Mouse (Mus musculus) embryonic facial prominence, embryonic 14.5 days (tissue): ENCODE results near the gene Zscan25. TPM values are rescaled to one million over a fixed set of nuclear protein-coding genes. Genes with fewer than 3 reads are reported as not detected.
"Not testable (repeated sequence)": the region's sequence is repeated elsewhere in the genome, so short reads cannot be mapped to it uniquely, and the experiment has no call there.

ENCODE experiments used
- ATAC-seq: fragments of 200-750 bp; cut with Nextera tagmentation; 2 replicates; pipeline ENCODE4 v1.8.0; 2017; ENCODE audit warnings: low read depth, moderate number of reproducible peaks, moderate TSS enrichment
- DNase-seq: peaks from one replicate; pipeline ENCODE4 v3.0.0-alpha.2; 2015; ENCODE audit warnings: low spot score
- H3K27ac ChIP-seq: fragments of 300-500 bp; sonication (generic); replicated peaks from 2 replicates; pipeline ENCODE4 v1.5.1; 2014; ENCODE audit warnings: low read depth, mild to moderate bottlenecking, low read length, moderate library complexity
- H3K27me3 ChIP-seq: fragments of 300-500 bp; sonication (generic); replicated peaks from 2 replicates; pipeline ENCODE4 v1.6.1; 2014; ENCODE audit warnings: low read length; ENCODE audit not compliant: control insufficient read depth, insufficient read depth
- H3K36me3 ChIP-seq: fragments of 300-500 bp; sonication (generic); 2 replicates; pipeline ENCODE4 v1.6.1; 2014; ENCODE audit warnings: low read length, mixed read lengths; ENCODE audit not compliant: control insufficient read depth, insufficient read depth
- H3K4me1 ChIP-seq: fragments of 300-500 bp; sonication (generic); 2 replicates; pipeline ENCODE4 v1.6.1; 2014; ENCODE audit warnings: antibody characterized with exemption, low read length; ENCODE audit not compliant: control insufficient read depth, insufficient read depth
- H3K4me2 ChIP-seq: fragments of 300-500 bp; sonication (generic); 2 replicates; pipeline ENCODE4 v1.6.1; 2014; ENCODE audit warnings: low read depth, mild to moderate bottlenecking, low read length, moderate library complexity, mixed read lengths
- H3K4me3 ChIP-seq: fragments of 300-500 bp; sonication (generic); 2 replicates; pipeline ENCODE4 v1.5.1; 2014; ENCODE audit warnings: low read depth, mild to moderate bottlenecking, low read length
- H3K9ac ChIP-seq: fragments of 300-500 bp; sonication (generic); 2 replicates; pipeline ENCODE4 v1.6.1; 2014; ENCODE audit warnings: low read depth, mild to moderate bottlenecking, low read length, moderate library complexity, mixed read lengths
- H3K9me3 ChIP-seq: fragments of 300-500 bp; sonication (generic); 2 replicates; pipeline ENCODE4 v1.6.1; 2016; ENCODE audit warnings: low read length; ENCODE audit not compliant: control insufficient read depth
- WGBS: fragments of 180-500 bp; shearing (Covaris S2); extraction: QIAGEN DNeasy Blood & Tissue Kit; methylation state at CpG from one replicate; pipeline ENCODE4 v1.1.7; 2014; 5-methylcytosine and 5-hydroxymethylcytosine counted together
- polyA plus RNA-seq: library from polyadenylated mRNA; unstranded; fragments of >200 nt; fragmentation: Nextera tagmentation; extraction: Ambion mirVana; gene quantifications from 2 replicates; pipeline ENCODE4 v1.2.1, GENCODE M21; 2014

Gene Zscan25
- polyA plus RNA-seq, 1 experiment from 2014 or later: 0.45 TPM

GRCm38 (mm10) chr5:145317141-145317540 lies 36.8 kb downstream of the Zscan25 start:
- H3K27ac ChIP-seq: no peak overlapping the region
- no peak overlapping the region for H3K4me3 ChIP-seq
- no peaks in the 10 kb centered on the region for H3K36me3 ChIP-seq
- 82% methylated on average over 1 of the region's 1 CpGs for WGBS
- DNase-seq: no peak
- H3K9ac ChIP-seq: no peak overlapping the region
- H3K4me2 ChIP-seq: no peak overlapping the region
- no peaks in the 10 kb centered on the region for H3K4me1 ChIP-seq
- no peaks in the 10 kb centered on the region for H3K27me3 ChIP-seq
- H3K9me3 ChIP-seq: 0 out of 2 replicates have a peak, but pooled peaks cover under 1% of the 10 kb centered on the region
- ATAC-seq: no peak

- H3K9me3 ChIP-seq, H3K4me3 ChIP-seq, H3K36me3 ChIP-seq, ATAC-seq, H3K27ac ChIP-seq, H3K9ac ChIP-seq, H3K4me1 ChIP-seq, H3K27me3 ChIP-seq, H3K4me2 ChIP-seq, DNase-seq: not testable (repeated sequence)
Measured at GRCm38 (mm10) chr5:145338756-145339155, 58.5 kb downstream of the Zscan25 start.

Other genes with a start within 250 kb of the Zscan25 start
- gene Gm4871, start 247.7 kb upstream of the Zscan25 start, polyA plus RNA-seq: not detected in 2 replicates
- gene 1700018F24Rik, start 237.5 kb upstream of the Zscan25 start, polyA plus RNA-seq: 0.31 TPM in 1 of 2 replicates, not detected in the other
- gene Arpc1a, start 196.7 kb upstream of the Zscan25 start, polyA plus RNA-seq: 138 and 150 TPM in 2 replicates
- gene Kpna7, start 196.5 kb upstream of the Zscan25 start, polyA plus RNA-seq: not detected in 2 replicates
- 222 and 228 TPM in 2 replicates for gene Arpc1b, start 166.3 kb upstream of the Zscan25 start, polyA plus RNA-seq
- 84.2 and 97.1 TPM in 2 replicates for gene Pdap1, start 140.3 kb upstream of the Zscan25 start, polyA plus RNA-seq
- gene Bud31, start 140.1 kb upstream of the Zscan25 start, polyA plus RNA-seq: 177 and 182 TPM in 2 replicates
- gene Ptcd1, start 113.4 kb upstream of the Zscan25 start, polyA plus RNA-seq: 13.2 and 14.6 TPM in 2 replicates
- 25.1 and 26.5 TPM in 2 replicates for gene Cpsf4, start 113.3 kb upstream of the Zscan25 start, polyA plus RNA-seq
- gene Atp5j2, start 88.4 kb upstream of the Zscan25 start, polyA plus RNA-seq: 511 and 592 TPM in 2 replicates
- 6.6 and 9.3 TPM in 2 replicates for gene Zkscan14, start 78.6 kb upstream of the Zscan25 start, polyA plus RNA-seq
- gene Zkscan5, start 75.9 kb upstream of the Zscan25 start, polyA plus RNA-seq: 13.4 and 14.0 TPM in 2 replicates
- 37.2 and 38.1 TPM in 2 replicates for gene Zfp655, start 48.8 kb upstream of the Zscan25 start, polyA plus RNA-seq
- not detected in 2 replicates for gene Cyp3a57, start 64.8 kb downstream of the Zscan25 start, polyA plus RNA-seq
- not detected in 2 replicates for gene Cyp3a16, start 189.2 kb downstream of the Zscan25 start, polyA plus RNA-seq